Mouse (Mus musculus) thymus, adult 2 months (tissue): ENCODE results near the gene Stat6. TPM values are rescaled to one million over a fixed set of nuclear protein-coding genes. Genes with fewer than 3 reads are reported as not detected.
"Not testable (repeated sequence)": the region's sequence is repeated elsewhere in the genome, so short reads cannot be mapped to it uniquely, and the experiment has no call there.

Experiments
- DNase-seq: peaks from one replicate; pipeline ENCODE4 v3.0.0; 2021
- H3K27ac ChIP-seq: fragments of 200-500 bp; 2 replicates; pipeline ENCODE4 v1.5.1; 2012; ENCODE audit warnings: low read length, control low read depth; ENCODE audit not compliant: control insufficient read depth, insufficient read depth
- H3K27me3 ChIP-seq: fragments of 200-500 bp; 2 replicates; pipeline ENCODE4 v1.6.1; 2012; ENCODE audit warnings: mild to moderate bottlenecking, low read length, moderate library complexity, mixed read lengths; ENCODE audit not compliant: control insufficient read depth, insufficient read depth
- H3K36me3 ChIP-seq: fragments of 200-500 bp; 2 replicates; pipeline ENCODE4 v1.6.1; 2012; ENCODE audit warnings: mild to moderate bottlenecking, low read length, moderate library complexity; ENCODE audit not compliant: control insufficient read depth, insufficient read depth
- H3K4me1 ChIP-seq: fragments of 200-500 bp; replicated peaks from 2 replicates; pipeline ENCODE4 v1.6.1; 2012; ENCODE audit warnings: low read length; ENCODE audit not compliant: control insufficient read depth, insufficient read depth
- H3K4me3 ChIP-seq: fragments of 200-500 bp; 2 replicates; pipeline ENCODE4 v1.5.1; 2012; ENCODE audit warnings: mild to moderate bottlenecking, low read length, control low read depth, moderate library complexity; ENCODE audit not compliant: control insufficient read depth, insufficient read depth
- CTCF ChIP-seq: fragments of 200-500 bp; IDR thresholded peaks from 2 replicates; pipeline ENCODE4 v1.5.1; 2012; ENCODE audit warnings: mild to moderate bottlenecking, control low read depth, low read length, moderate library complexity, borderline replicate concordance; ENCODE audit not compliant: control insufficient read depth, poor library complexity, insufficient read depth; ENCODE audit errors: extremely low read depth
- POLR2A ChIP-seq: fragments of 200-500 bp; IDR thresholded peaks from 2 replicates; pipeline ENCODE4 v1.6.1; 2012; ENCODE audit warnings: mild to moderate bottlenecking, low read length, control low read depth, moderate library complexity; ENCODE audit not compliant: control insufficient read depth, poor library complexity, insufficient read depth; ENCODE audit errors: extremely low read depth
- WGBS: fragments of 180-500 bp; shearing (Covaris S2); methylation state at CpG from one replicate; pipeline ENCODE4 v1.1.7; 2018; 5-methylcytosine and 5-hydroxymethylcytosine counted together
- polyA plus RNA-seq: library from polyadenylated mRNA; depleted of rRNA; stranded (reverse); fragments of >200 nt; gene quantifications from 2 replicates; pipeline ENCODE4 v1.2.3, GENCODE M21; 2012

Stat6 gene
- polyA plus RNA-seq, 1 experiment, result 185 TPM

DNA sequence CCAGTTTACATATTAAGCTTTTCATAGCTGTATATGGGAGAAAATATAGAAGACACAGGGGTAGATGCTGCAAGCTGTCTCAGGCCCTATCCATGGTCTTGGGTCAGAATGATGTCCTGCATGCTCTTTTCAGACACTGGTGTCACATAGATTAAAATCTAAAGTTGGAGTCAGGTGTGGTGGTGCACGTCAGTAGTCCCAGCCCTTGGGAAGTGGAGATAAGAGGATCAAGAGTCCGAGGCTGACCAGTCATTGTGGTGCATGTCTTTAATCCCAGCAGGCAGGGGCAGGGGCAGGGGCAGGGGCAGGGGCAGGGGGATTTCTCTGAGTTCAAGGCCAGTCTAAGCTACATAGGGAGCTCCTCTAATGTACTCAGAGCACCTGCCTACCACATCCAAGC, 3.0 kb downstream of the Stat6 start:
- DNase-seq, result no peak
- H3K27me3 ChIP-seq, result no peaks in the 10 kb centered on the region
- no peak overlapping the region for H3K27ac ChIP-seq
- TF ChIP-seq POLR2A (no peak), CTCF (no peak)
- H3K4me1 ChIP-seq, result peaks cover 15% of the 10 kb centered on the region
- H3K36me3 ChIP-seq, result peaks cover 27% of the 10 kb centered on the region
- H3K4me3 ChIP-seq, result no peak overlapping the region
- WGBS, result 95% methylated on average over 2 of the region's 2 CpGs

DNA sequence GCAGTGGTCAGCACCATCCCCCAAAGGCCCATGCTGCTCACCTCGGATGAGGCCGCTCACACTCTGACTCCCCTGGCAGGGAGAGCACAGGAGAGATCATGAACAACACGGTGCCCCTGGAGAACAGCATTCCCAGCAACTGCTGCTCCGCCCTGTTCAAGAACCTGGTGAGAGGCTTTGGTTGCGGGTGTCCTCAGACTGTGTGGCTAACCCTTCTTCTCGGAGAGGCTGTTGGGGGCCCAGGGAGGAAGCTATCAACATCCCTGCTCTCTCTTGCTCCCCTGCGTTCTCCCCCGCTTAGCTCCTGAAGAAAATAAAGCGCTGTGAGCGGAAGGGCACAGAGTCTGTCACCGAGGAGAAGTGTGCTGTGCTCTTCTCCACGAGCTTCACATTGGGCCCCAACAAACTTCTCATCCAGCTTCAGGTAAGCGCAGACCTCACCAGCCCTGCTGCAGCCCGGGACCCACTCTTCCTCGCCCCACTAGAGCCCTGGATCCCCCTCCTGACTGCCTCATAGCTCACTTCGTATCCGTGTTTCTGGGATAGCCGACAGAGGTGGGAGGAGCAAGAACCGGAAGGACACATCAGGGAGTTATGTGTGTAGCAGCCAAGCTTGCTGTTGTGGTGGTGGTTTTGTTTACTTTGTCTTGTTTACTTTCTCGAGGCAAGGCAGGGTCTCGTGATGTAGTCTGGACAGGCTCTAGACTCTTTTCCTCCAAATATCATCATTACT, 10.3 kb downstream of the Stat6 start:
- H3K4me3 ChIP-seq, result no peak overlapping the region
- peaks cover 66% of the 10 kb centered on the region for H3K36me3 ChIP-seq
- TF ChIP-seq CTCF, result no peak
- TF ChIP-seq POLR2A, result no peak
- 93% methylated on average over 21 of the region's 21 CpGs for WGBS
- no peak overlapping the region for H3K27ac ChIP-seq
- H3K27me3 ChIP-seq, result no peaks in the 10 kb centered on the region
- no peak for DNase-seq
- peaks cover 9% of the 10 kb centered on the region for H3K4me1 ChIP-seq

DNA sequence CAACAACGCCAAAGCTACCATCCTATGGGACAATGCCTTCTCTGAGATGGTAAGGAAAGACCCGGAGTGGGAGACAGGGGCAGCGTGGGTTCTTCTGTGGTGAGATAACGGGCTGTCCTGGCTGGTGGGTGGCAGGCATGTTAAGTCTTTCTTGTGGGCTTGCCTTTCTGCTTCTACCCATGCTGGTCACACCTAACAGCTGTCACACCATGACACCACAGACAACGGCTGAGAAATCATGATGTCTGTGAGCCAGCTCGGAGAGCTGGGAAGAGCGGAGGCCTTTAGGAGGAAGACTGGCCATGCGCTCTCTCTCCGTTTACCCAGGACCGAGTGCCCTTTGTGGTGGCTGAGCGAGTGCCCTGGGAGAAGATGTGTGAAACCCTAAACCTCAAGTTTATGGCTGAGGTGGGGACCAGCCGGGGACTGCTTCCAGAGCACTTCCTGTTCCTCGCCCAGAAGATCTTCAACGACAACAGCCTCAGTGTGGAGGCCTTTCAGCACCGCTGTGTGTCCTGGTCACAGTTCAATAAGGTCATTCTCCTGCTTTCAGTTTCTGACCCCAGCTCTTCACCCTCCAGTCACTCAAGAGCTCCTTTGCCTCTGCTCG, 12.3 kb downstream of the Stat6 start:
- 28% methylated on average over 16 of the region's 16 CpGs for WGBS
- DNase-seq, result no peak
- Histone ChIP-seq H3K27me3 (no peaks in the 10 kb centered on the region), H3K36me3 (peaks cover 69% of the 10 kb centered on the region), H3K4me3 (no peak overlapping the region), H3K27ac (no peak overlapping the region), H3K4me1 (peaks cover 9% of the 10 kb centered on the region)
- TF ChIP-seq POLR2A (no peak), CTCF (no peak)

DNA sequence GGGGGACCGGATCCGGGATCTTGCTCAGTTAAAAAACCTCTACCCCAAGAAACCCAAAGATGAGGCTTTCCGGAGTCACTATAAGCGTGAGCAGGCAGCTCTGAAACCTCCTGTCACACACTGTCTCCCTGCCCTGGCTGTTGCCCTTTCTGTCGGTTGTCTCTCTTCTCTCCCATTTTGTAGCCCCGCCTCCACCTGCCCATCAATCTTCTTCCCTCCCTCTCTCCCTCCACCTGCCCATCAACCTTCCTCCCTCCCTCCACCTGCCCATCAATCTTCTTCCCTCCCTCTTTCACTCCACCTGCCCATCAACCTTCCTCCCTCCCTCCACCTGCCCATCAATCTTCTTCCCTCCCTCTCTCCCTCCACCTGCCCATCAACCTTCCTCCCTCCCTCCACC, 14.8 kb downstream of the Stat6 start:
- DNase-seq, H3K27ac ChIP-seq, H3K4me3 ChIP-seq, H3K27me3 ChIP-seq: not testable (repeated sequence)
- WGBS, result 93% methylated on average over 6 of the region's 6 CpGs
- peaks cover 25% of the 10 kb centered on the region for H3K4me1 ChIP-seq
- peaks cover 54% of the 10 kb centered on the region for H3K36me3 ChIP-seq

DNA sequence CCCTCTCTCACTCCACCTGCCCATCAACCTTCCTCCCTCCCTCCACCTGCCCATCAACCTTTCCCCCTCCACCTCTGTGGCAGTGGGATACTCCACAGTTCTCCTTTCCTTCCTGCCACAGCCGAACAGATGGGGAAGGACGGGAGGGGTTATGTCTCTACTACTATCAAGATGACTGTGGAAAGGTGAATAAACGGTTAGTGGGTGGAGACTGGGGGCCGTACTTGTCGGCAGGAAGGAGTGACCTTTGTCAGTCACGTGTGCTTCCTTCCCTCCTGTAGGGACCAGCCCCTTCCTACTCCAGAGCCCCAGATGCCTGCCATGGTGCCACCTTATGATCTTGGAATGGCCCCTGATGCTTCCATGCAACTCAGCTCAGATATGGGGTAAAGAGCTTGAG, 15.3 kb downstream of the Stat6 start:
- no peak for TF ChIP-seq POLR2A
- TF ChIP-seq CTCF, result no peak
- peaks cover 30% of the 10 kb centered on the region for H3K4me1 ChIP-seq
- no peak for DNase-seq
- no peak overlapping the region for H3K4me3 ChIP-seq
- no peaks in the 10 kb centered on the region for H3K27me3 ChIP-seq
- peaks cover 50% of the 10 kb centered on the region for H3K36me3 ChIP-seq
- WGBS, result 61% methylated on average over 6 of the region's 6 CpGs
- H3K27ac ChIP-seq, result no peak overlapping the region

DNA sequence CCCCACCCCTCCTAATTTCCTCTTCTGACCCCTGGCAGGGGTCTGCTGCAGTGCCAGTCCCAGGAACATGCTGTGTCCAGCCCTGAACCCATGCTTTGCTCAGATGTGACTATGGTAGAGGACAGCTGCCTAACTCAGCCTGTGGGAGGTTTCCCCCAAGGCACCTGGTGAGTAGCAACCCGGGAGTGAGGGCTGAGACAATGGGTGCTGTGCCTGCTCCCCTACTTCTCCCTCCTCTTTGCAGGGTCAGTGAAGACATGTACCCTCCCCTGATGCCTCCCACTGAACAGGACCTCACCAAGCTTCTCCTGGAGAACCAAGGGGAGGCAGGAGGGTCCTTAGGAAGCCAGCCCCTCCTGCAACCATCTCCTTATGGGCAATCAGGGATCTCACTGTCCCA, 16.8 kb downstream of the Stat6 start:
- DNase-seq, result no peak
- WGBS, result 87% methylated on average over 1 of the region's 1 CpGs
- Histone ChIP-seq H3K4me3 (no peak overlapping the region), H3K36me3 (peaks cover 39% of the 10 kb centered on the region), H3K27ac (no peak overlapping the region), H3K27me3 (no peaks in the 10 kb centered on the region), H3K4me1 (peaks cover 40% of the 10 kb centered on the region)
- TF ChIP-seq POLR2A (no peak), CTCF (no peak)
